Mouse (Mus musculus) layer of hippocampus, adult 9-11 months (tissue): ENCODE measurements at regions not wholly inside any gene's neighbourhood (a gene's known extent, or its start where the extent isn't known, plus 50 kb on each side); places are given as distances from the start of the nearest gene placed in this dataset.
A peak's percentile ranks its signal among the peaks of the same experiment; 100 is the strongest.

ENCODE experiments used
- DNase-seq: peaks from one replicate; pipeline ENCODE4 v3.0.0; 2022

GRCm38 (mm10) chr15:51442606-51443005 lies 2442.1 kb upstream of the Gm7489 start:
- DNase-seq = peak; percentile 8

DNA sequence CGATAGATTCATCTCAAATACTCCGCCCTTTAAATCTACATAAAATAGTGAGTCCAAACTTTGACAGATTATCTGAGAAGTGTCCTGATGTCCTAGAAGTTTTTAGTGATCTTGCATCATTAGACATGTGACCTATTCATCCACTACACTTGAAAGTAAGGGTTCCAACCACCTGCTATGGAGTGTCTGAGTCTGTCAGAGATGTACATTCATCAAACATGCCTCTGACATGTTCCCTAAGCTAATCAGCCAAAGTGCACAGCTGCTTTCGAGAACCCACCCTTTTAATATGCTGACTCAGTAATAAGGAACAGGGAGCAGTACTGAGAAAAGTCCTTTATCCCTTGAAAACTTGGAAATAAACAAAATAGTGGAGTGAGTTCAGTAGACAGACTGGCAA lies 2414.8 kb upstream of the Gm7489 start:
- DNase-seq = no peak

DNA sequence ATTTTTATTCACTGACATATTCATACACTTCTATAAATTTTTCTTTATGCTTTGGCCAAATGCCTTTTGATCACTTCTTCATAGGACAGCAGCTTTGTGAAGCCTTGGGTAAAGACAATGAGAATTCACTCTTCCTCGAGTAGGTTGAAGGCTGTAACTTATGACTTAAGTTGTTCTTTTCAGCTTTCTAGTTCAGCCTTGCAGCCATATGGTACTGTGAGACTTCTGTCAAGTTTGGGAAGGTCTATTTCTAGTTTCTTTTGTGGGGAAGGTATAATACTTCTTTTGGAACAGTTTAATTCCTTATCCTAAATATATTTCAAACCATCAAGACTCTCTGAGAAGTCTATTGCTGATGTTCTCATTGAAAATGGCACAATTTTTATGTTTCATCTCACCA lies 2413.6 kb upstream of the Gm7489 start:
- DNase-seq = no peak

GRCm38 (mm10) chr15:51472049-51472448 lies 2412.7 kb upstream of the Gm7489 start:
- no peak for DNase-seq

DNA sequence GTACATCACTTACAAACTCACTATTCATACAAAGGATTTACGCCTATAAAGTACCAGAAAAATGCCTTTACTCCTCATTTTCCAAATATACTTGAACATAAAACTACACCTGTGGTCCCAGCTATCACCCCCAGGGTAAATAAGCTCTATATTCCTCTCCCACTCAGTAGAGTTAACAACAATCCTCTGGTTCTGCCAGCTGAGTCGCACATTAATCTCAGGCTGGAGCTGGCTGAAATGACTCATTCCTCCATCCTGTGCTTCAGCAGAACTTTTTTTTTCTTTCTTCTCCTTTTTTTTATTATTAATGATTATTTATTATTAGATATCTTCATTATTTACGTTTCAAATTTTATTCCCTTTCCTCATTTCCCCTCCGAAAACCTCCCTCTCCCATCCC lies 2402.8 kb upstream of the Gm7489 start:
- DNase-seq = no peak

GRCm38 (mm10) chr15:51484207-51484606 lies 2400.5 kb upstream of the Gm7489 start:
- DNase-seq = no peak

GRCm38 (mm10) chr15:51485554-51485953 lies 2399.2 kb upstream of the Gm7489 start:
- DNase-seq = no peak

- DNase-seq = no peak
Measured at GRCm38 (mm10) chr15:51502058-51502741, 2382.5 kb upstream of the Gm7489 start.

DNA sequence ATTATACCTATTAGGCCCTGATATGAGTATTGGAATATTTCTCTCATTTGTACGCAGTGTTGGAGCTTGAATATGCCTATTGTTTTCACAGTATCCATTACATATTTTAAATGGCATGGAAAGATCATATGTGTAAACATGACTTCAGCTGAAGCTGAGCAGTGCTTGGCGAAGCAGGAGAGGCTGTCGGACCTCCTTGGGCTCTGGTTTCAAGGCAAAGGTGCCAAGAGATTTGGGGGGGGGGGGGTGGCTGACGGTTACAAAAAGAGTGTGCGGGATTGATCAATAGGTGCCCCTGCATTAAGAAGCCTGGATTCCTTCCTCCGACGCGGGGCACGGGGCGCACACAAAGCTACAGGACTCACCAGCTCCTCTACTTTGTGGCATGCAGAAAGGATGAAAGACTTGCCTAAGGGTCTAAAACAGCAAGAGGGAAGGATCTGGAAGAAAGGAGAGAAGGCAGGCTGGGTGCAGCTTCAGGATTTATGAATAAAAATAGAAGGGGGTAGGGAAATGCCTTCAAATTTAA lies 2381.9 kb upstream of the Gm7489 start:
- DNase-seq = no peak

GRCm38 (mm10) chr15:51503341-51503740 lies 2381.4 kb upstream of the Gm7489 start:
- no peak for DNase-seq

- no peak for DNase-seq
Measured at GRCm38 (mm10) chr15:51504016-51504760, 2380.5 kb upstream of the Gm7489 start.

- DNase-seq = no peak
Measured at GRCm38 (mm10) chr15:51504789-51505188, 2379.9 kb upstream of the Gm7489 start.

GRCm38 (mm10) chr15:51507126-51507525 lies 2377.6 kb upstream of the Gm7489 start:
- DNase-seq = no peak

DNA sequence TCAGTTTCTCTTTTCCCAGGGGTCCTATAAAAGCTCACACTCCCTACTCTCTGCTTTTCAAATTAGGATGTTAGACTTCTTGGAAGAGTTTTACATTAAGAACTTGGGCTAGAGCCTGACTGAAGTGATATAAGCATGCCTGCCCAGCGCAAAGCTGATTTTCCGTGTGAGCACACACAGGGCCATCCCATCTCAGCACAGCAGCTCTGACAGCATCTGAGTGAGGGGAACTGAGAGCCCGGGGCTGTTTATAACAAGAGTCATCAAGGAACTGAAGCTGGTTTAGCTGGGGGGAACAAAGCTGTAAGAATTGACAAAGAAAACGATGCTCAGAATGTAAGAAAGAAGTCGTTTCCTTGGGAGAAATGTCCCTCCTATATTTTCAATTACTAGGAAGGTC lies 2373.4 kb upstream of the Gm7489 start:
- no peak for DNase-seq

DNA sequence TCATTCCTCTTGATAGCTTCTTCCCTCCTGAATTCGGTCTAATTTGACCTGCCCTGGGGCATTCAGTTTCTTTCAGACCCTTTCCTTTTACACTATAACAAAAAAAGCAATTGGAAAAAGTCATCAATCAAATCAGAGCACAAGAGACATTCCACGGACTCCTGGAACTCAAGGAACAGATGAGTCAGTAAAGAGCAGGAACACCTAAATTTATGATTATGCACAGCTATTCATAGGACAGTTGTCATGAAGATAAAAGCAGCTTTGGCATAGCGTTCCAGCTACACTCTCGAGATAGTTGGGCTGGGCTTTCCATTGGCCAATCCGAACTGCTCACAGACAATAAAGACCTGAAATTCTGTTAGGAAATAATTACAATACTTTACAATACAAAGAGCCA lies 2348.4 kb upstream of the Gm7489 start:
- DNase-seq = no peak

GRCm38 (mm10) chr15:51551216-51551775 lies 2333.4 kb upstream of the Gm7489 start:
- no peak for DNase-seq

- no peak for DNase-seq
Measured at GRCm38 (mm10) chr15:51558215-51558614, 2326.5 kb upstream of the Gm7489 start.

GRCm38 (mm10) chr15:51565543-51565942 lies 2319.2 kb upstream of the Gm7489 start:
- DNase-seq = no peak

- DNase-seq = no peak
Measured at GRCm38 (mm10) chr15:51570631-51571030, 2314.1 kb upstream of the Gm7489 start.

DNA sequence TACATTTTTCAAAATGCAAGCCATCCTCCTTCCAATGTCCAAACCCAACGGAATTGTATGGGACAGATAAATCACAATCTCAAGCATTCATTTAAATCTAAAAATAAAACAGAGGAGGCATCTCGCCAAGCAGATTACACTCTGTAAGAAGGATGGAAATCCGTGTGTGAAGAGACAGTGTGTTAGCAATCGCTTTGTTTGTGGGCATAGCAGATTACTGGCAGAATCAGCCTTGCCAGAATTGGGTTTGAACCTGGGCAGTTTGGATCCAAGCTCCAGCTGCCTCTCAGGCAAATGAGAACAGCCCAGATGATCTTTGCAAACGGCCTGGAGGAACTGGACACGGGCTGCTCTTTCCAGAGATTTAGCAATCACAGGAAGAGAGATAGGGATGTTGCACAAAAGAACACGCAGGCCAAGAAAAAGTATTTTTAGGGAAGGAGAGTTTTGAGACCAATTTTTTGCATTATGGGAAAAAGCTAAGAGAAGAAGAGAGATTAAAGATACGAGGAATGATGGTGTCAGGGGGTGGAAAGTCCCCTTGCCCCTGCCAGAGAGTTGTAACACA lies 2310.1 kb upstream of the Gm7489 start:
- no peak for DNase-seq

DNA sequence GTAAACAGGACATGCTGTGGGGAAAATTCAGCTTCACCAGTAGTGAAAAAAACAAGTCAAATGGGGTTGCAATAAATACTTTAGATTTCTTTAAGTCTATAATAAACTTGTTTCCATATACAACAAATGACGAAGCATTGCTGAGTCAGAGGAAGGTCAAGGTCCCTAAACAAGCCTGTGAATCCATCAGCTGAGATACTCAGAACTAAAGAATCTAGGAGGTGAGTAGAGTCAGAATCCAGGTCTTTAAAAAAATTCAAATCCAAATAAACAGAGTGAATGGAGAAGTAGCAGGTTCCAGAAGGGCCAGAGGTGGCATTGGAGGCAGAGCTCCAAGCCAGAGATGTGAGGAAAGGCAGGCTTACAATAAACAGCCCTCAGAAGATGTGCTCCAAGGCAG lies 2301.1 kb upstream of the Gm7489 start:
- DNase-seq = no peak

GRCm38 (mm10) chr15:51586146-51586545 lies 2298.6 kb upstream of the Gm7489 start:
- no peak for DNase-seq

GRCm38 (mm10) chr15:51591406-51592068 lies 2293.2 kb upstream of the Gm7489 start:
- no peak for DNase-seq
